Mouse (Mus musculus) liver, postnatal 0 days (tissue): ENCODE data around the gene Tgm2.

Experiments used
- CTCF ChIP-seq: sonication (generic); IDR thresholded peaks from 2 replicates; pipeline ENCODE4 v1.5.1; 2016; ENCODE audit warnings: antibody characterized with exemption, low read depth
- EP300 ChIP-seq: IDR thresholded peaks from 2 replicates; pipeline ENCODE4 v1.6.1; 2016; ENCODE audit warnings: antibody characterized with exemption, low read depth, mild to moderate bottlenecking

DNA sequence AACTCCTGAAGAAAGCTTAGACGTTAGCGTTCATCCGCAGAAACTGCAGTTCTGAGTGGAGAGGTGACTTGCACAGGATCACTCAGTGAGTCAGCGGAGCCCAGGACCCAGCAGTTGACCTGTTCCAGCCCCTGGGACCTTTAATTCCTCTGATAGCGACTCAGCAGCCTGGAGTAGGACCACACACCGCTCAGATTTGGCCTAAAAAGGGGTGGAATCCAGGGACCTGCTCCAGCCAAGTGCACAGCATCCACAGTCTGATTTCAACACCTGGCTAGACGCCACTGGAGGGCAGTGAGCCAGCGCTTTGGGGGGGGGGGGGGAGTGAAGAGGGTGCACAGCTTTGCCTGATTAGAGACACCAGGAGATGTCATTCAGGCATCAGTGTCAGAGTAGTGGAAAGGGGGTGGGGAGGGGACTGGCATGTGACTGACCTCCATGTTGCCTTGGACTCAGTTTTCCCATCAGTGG is 22.5 kb upstream of the Tgm2 start:
- TF ChIP-seq EP300 (no peak), CTCF (no peak)
